Mouse (Mus musculus): ENCODE measurements at regions not wholly inside any gene's neighbourhood (a gene's known extent, or its start where the extent isn't known, plus 50 kb on each side); places are given as distances from the start of the nearest gene placed in this dataset.

- H3K9me3 ChIP-seq (ENCODE audit: control insufficient read depth, low read length) = no peaks in the 10 kb centered on the region
- peak; percentile 80 for TF ChIP-seq CTCF (IDR thresholded peaks at IDR 0.05; ENCODE audit: low read depth)
- TF ChIP-seq EP300 (optimal IDR thresholded peaks at IDR 0.05) = no peak
- WGBS = 45% methylated on average over 6 of the region's 6 CpGs
- no peak overlapping the region for H3K4me2 ChIP-seq (replicated peaks; ENCODE audit: low read depth)
- no peaks in the 10 kb centered on the region for H3K36me3 ChIP-seq (ENCODE audit: control insufficient read depth, insufficient read depth, low read length)
- peak; percentile 31 for DNase-seq (ENCODE audit: low spot score)
- no peak overlapping the region for H3K27ac ChIP-seq (replicated peaks)
- no peaks in the 10 kb centered on the region for H3K4me1 ChIP-seq (replicated peaks; ENCODE audit: control insufficient read depth, insufficient read depth)
- ATAC-seq (ENCODE audit: low FRiP score, low TSS enrichment) = no peak
- no peaks in the 10 kb centered on the region for H3K27me3 ChIP-seq (ENCODE audit: control insufficient read depth, insufficient read depth, low read length)
- no peak overlapping the region for H3K9ac ChIP-seq (ENCODE audit: low read length)
- no peak overlapping the region for H3K4me3 ChIP-seq (ENCODE audit: low read depth, low read length)
Measured at GRCm38 (mm10) chr3:19062249-19062859, 566.1 kb downstream of the 1700064H15Rik start.

GRCm38 (mm10) chr3:19067141-19067757 lies 561.2 kb downstream of the 1700064H15Rik start:
- H3K4me1 ChIP-seq (replicated peaks; ENCODE audit: control insufficient read depth, insufficient read depth) = no peaks in the 10 kb centered on the region
- no peak overlapping the region for H3K9ac ChIP-seq (ENCODE audit: low read length)
- no peaks in the 10 kb centered on the region for H3K27me3 ChIP-seq (ENCODE audit: control insufficient read depth, insufficient read depth, low read length)
- ATAC-seq (ENCODE audit: low FRiP score, low TSS enrichment) = no peak
- no peak overlapping the region for H3K4me2 ChIP-seq (replicated peaks; ENCODE audit: low read depth)
- TF ChIP-seq EP300 (optimal IDR thresholded peaks at IDR 0.05) = no peak
- TF ChIP-seq CTCF (IDR thresholded peaks at IDR 0.05; ENCODE audit: low read depth) = no peak
- no peaks in the 10 kb centered on the region for H3K9me3 ChIP-seq (ENCODE audit: control insufficient read depth, low read length)
- no peak overlapping the region for H3K27ac ChIP-seq (replicated peaks)
- no peak for DNase-seq (ENCODE audit: low spot score)
- 67% methylated on average over 3 of the region's 3 CpGs for WGBS
- no peak overlapping the region for H3K4me3 ChIP-seq (ENCODE audit: low read depth, low read length)
- H3K36me3 ChIP-seq (ENCODE audit: control insufficient read depth, insufficient read depth, low read length) = no peaks in the 10 kb centered on the region

Measured in stomach, postnatal 0 days (tissue).